Mouse (Mus musculus): ENCODE data around the gene Shisal2a. TPM values are rescaled to one million over a fixed set of nuclear protein-coding genes. Genes with fewer than 3 reads are reported as not detected.

Gene Shisal2a
- polyA plus RNA-seq, 1 experiment from 2014 or later, result 2.8 TPM

DNA sequence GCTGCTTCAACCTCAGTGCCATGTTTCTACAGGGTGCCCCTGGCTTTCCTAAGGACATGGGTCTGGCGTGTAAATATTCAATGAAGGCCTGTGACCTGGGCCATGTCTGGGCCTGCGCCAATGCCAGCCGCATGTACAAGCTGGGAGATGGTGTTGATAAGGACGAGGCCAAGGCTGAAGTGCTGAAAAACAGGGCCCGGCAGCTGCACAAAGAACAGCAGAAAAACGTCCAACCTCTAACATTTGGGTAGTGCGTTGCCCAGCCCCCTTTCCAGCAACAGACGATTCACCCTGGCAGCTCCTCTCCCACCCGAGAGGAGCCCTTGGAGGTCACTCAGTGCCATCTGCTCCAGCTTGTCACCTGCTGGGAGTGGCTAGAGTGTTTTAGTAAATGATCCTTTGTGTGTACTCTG is 44.8 kb downstream of the Shisal2a start:
- ATAC-seq (ENCODE audit: insufficient number of reproducible peaks, insufficient read depth, low FRiP score, low read depth), result no peak
- Histone ChIP-seq H3K36me3 (ENCODE audit: control insufficient read depth, insufficient read depth, low read length) (peaks cover 20% of the 10 kb centered on the region), H3K4me2 (replicated peaks; ENCODE audit: low read depth, low read length) (no peak overlapping the region), H3K9me3 (ENCODE audit: control insufficient read depth, low read depth, low read length) (no peaks in the 10 kb centered on the region), H3K27me3 (ENCODE audit: control insufficient read depth, insufficient read depth, low read length) (no peaks in the 10 kb centered on the region), H3K9ac (replicated peaks; ENCODE audit: low read depth, low read length) (no peak overlapping the region), H3K4me1 (ENCODE audit: control insufficient read depth, insufficient read depth, low read length) (peaks cover 11% of the 10 kb centered on the region), H3K4me3 (ENCODE audit: low read depth, low read length) (no peak overlapping the region), H3K27ac (ENCODE audit: low read length) (peak overlapping the region; percentile 53; the same call in 1 of the 2 replicates)
- 46% methylated on average over 9 of the region's 9 CpGs for WGBS

- ATAC-seq (ENCODE audit: insufficient number of reproducible peaks, insufficient read depth, low FRiP score, low read depth), result no peak
- H3K4me2 ChIP-seq (replicated peaks; ENCODE audit: low read depth, low read length), result no peak overlapping the region
- peaks cover 20% of the 10 kb centered on the region for H3K36me3 ChIP-seq (ENCODE audit: control insufficient read depth, insufficient read depth, low read length)
- H3K4me3 ChIP-seq (ENCODE audit: low read depth, low read length), result no peak overlapping the region
- no peaks in the 10 kb centered on the region for H3K27me3 ChIP-seq (ENCODE audit: control insufficient read depth, insufficient read depth, low read length)
- H3K9ac ChIP-seq (replicated peaks; ENCODE audit: low read depth, low read length), result no peak overlapping the region
- peak overlapping the region; percentile 53; the same call in 1 of the 2 replicates for H3K27ac ChIP-seq (ENCODE audit: low read length)
- peaks cover 11% of the 10 kb centered on the region for H3K4me1 ChIP-seq (ENCODE audit: control insufficient read depth, insufficient read depth, low read length)
- H3K9me3 ChIP-seq (ENCODE audit: control insufficient read depth, low read depth, low read length), result no peaks in the 10 kb centered on the region
- 38% methylated on average over 3 of the region's 3 CpGs for WGBS
Observed at GRCm38 (mm10) chr4:108337817-108338216, 45.3 kb downstream of the Shisal2a start.

- no peak for ATAC-seq (ENCODE audit: insufficient number of reproducible peaks, insufficient read depth, low FRiP score, low read depth)
- 78% methylated on average over 2 of the region's 2 CpGs for WGBS
- Histone ChIP-seq H3K27me3 (ENCODE audit: control insufficient read depth, insufficient read depth, low read length) (no peaks in the 10 kb centered on the region), H3K27ac (ENCODE audit: low read length) (no peak overlapping the region), H3K9ac (replicated peaks; ENCODE audit: low read depth, low read length) (no peak overlapping the region), H3K36me3 (ENCODE audit: control insufficient read depth, insufficient read depth, low read length) (peaks cover 20% of the 10 kb centered on the region), H3K9me3 (ENCODE audit: control insufficient read depth, low read depth, low read length) (no peaks in the 10 kb centered on the region), H3K4me1 (ENCODE audit: control insufficient read depth, insufficient read depth, low read length) (peaks cover 11% of the 10 kb centered on the region), H3K4me2 (replicated peaks; ENCODE audit: low read depth, low read length) (no peak overlapping the region), H3K4me3 (ENCODE audit: low read depth, low read length) (no peak overlapping the region)
Observed at GRCm38 (mm10) chr4:108336765-108337164, 46.4 kb downstream of the Shisal2a start.

DNA sequence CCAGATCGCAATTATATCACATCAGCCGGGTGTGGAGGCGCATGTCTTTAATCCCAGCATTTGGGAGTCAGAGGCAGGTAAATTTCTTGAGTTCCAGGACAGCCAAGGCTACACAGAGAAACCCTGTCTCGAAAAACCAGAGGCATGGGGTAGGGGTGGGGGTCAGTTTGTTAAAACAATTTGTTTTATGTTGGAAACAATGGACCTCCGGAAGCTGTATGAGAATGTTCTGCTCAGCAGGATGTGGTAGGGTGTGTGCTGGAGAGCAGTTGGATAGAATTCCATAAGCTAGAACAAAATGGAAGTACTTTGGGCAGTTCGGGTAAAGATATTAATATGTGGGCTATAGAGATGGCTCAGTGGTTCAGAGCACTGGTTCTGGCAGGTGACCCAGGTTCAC is 47.7 kb downstream of the Shisal2a start:
- Histone ChIP-seq H3K27ac (ENCODE audit: low read length) (no peak overlapping the region), H3K4me3 (ENCODE audit: low read depth, low read length) (no peak overlapping the region), H3K4me2 (replicated peaks; ENCODE audit: low read depth, low read length) (no peak overlapping the region), H3K4me1 (ENCODE audit: control insufficient read depth, insufficient read depth, low read length) (peaks cover 11% of the 10 kb centered on the region), H3K9ac (replicated peaks; ENCODE audit: low read depth, low read length) (no peak overlapping the region), H3K9me3 (ENCODE audit: control insufficient read depth, low read depth, low read length) (no peaks in the 10 kb centered on the region), H3K27me3 (ENCODE audit: control insufficient read depth, insufficient read depth, low read length) (no peaks in the 10 kb centered on the region), H3K36me3 (ENCODE audit: control insufficient read depth, insufficient read depth, low read length) (peaks cover 20% of the 10 kb centered on the region)
- WGBS, result 86% methylated on average over 6 of the region's 6 CpGs
- ATAC-seq (ENCODE audit: insufficient number of reproducible peaks, insufficient read depth, low FRiP score, low read depth), result no peak

- Histone ChIP-seq H3K4me2 (replicated peaks; ENCODE audit: low read depth, low read length) (no peak overlapping the region), H3K27ac (ENCODE audit: low read length) (no peak overlapping the region), H3K27me3 (ENCODE audit: control insufficient read depth, insufficient read depth, low read length) (no peaks in the 10 kb centered on the region), H3K4me3 (ENCODE audit: low read depth, low read length) (no peak overlapping the region), H3K36me3 (ENCODE audit: control insufficient read depth, insufficient read depth, low read length) (peaks cover 8% of the 10 kb centered on the region; the same call in 1 of the 2 replicates), H3K9ac (replicated peaks; ENCODE audit: low read depth, low read length) (no peak overlapping the region), H3K4me1 (ENCODE audit: control insufficient read depth, insufficient read depth, low read length) (peaks cover 3% of the 10 kb centered on the region; the same call in 1 of the 2 replicates), H3K9me3 (ENCODE audit: control insufficient read depth, low read depth, low read length) (no peaks in the 10 kb centered on the region)
- 76% methylated on average over 9 of the region's 9 CpGs for WGBS
- no peak for ATAC-seq (ENCODE audit: insufficient number of reproducible peaks, insufficient read depth, low FRiP score, low read depth)
Observed at GRCm38 (mm10) chr4:108332041-108332440, 51.1 kb downstream of the Shisal2a start.

DNA sequence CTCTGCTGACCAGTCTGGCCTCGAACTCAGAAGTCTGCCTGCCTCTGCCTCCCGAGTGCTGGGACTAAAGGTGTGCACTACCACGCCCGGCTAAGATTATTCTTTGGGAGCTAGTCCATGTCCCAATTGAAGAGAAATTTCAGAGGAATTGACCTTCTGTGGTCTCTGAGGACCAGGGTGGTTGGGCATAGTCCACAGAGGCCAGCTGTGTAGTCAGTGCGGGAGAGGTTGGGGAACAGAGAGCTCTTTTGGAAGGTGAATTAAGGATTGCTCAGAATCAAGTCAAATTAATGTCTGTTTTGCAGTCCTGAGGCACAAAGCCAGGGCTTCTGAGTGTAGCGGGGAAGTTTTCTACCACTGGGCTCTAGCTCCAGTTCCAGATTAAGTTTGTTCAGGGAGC is 53.3 kb downstream of the Shisal2a start:
- H3K4me1 ChIP-seq (ENCODE audit: control insufficient read depth, insufficient read depth, low read length), result peaks cover 4% of the 10 kb centered on the region; the same call in 1 of the 2 replicates
- no peak overlapping the region for H3K4me3 ChIP-seq (ENCODE audit: low read depth, low read length)
- peaks cover 3% of the 10 kb centered on the region; the same call in 1 of the 2 replicates for H3K36me3 ChIP-seq (ENCODE audit: control insufficient read depth, insufficient read depth, low read length)
- H3K9ac ChIP-seq (replicated peaks; ENCODE audit: low read depth, low read length), result no peak overlapping the region
- H3K27ac ChIP-seq (ENCODE audit: low read length), result no peak overlapping the region
- no peak overlapping the region for H3K4me2 ChIP-seq (replicated peaks; ENCODE audit: low read depth, low read length)
- no peaks in the 10 kb centered on the region for H3K27me3 ChIP-seq (ENCODE audit: control insufficient read depth, insufficient read depth, low read length)
- WGBS, result 94% methylated on average over 6 of the region's 6 CpGs
- no peaks in the 10 kb centered on the region for H3K9me3 ChIP-seq (ENCODE audit: control insufficient read depth, low read depth, low read length)
- ATAC-seq (ENCODE audit: insufficient number of reproducible peaks, insufficient read depth, low FRiP score, low read depth), result no peak

GRCm38 (mm10) chr4:108327730-108328484 is 55.2 kb downstream of the Shisal2a start, which contains the start of gene Coa7:
TSS of gene Coa7 (plus strand) at chr4:108328140.
- Histone ChIP-seq H3K36me3 (ENCODE audit: control insufficient read depth, insufficient read depth, low read length) (no peaks in the 10 kb centered on the region; the same call in 1 of the 2 replicates), H3K4me1 (ENCODE audit: control insufficient read depth, insufficient read depth, low read length) (peaks cover 4% of the 10 kb centered on the region; the same call in 1 of the 2 replicates), H3K9ac (replicated peaks; ENCODE audit: low read depth, low read length) (peak within 1 kb of the TSS; percentile 38), H3K4me3 (ENCODE audit: low read depth, low read length) (peak within 1 kb of the TSS; percentile 70), H3K4me2 (replicated peaks; ENCODE audit: low read depth, low read length) (peak within 1 kb of the TSS; percentile 65), H3K27me3 (ENCODE audit: control insufficient read depth, insufficient read depth, low read length) (no peaks in the 10 kb centered on the region), H3K27ac (ENCODE audit: low read length) (peak within 1 kb of the TSS; percentile 60), H3K9me3 (ENCODE audit: control insufficient read depth, low read depth, low read length) (no peaks in the 10 kb centered on the region)
- ATAC-seq (ENCODE audit: insufficient number of reproducible peaks, insufficient read depth, low FRiP score, low read depth), result peak; percentile 96
- under 1% methylated on average over 44 of the region's 45 CpGs for WGBS

- Histone ChIP-seq H3K4me3 (ENCODE audit: low read depth, low read length) (peak overlapping the region; percentile 70), H3K9me3 (ENCODE audit: control insufficient read depth, low read depth, low read length) (no peaks in the 10 kb centered on the region), H3K27ac (ENCODE audit: low read length) (peak overlapping the region; percentile 60), H3K27me3 (ENCODE audit: control insufficient read depth, insufficient read depth, low read length) (no peaks in the 10 kb centered on the region), H3K9ac (replicated peaks; ENCODE audit: low read depth, low read length) (peak overlapping the region; percentile 22; the same call in 1 of the 2 replicates), H3K4me2 (replicated peaks; ENCODE audit: low read depth, low read length) (peak overlapping the region; percentile 65), H3K4me1 (ENCODE audit: control insufficient read depth, insufficient read depth, low read length) (peaks cover 4% of the 10 kb centered on the region; the same call in 1 of the 2 replicates), H3K36me3 (ENCODE audit: control insufficient read depth, insufficient read depth, low read length) (no peaks in the 10 kb centered on the region; the same call in 1 of the 2 replicates)
- ATAC-seq (ENCODE audit: insufficient number of reproducible peaks, insufficient read depth, low FRiP score, low read depth), result no peak
- WGBS, result 39% methylated on average over 6 of the region's 6 CpGs
Observed at GRCm38 (mm10) chr4:108327071-108327579, 56.0 kb downstream of the Shisal2a start.

All from stomach, embryonic 14.5 days (tissue).